In the genomic region with DNA sequence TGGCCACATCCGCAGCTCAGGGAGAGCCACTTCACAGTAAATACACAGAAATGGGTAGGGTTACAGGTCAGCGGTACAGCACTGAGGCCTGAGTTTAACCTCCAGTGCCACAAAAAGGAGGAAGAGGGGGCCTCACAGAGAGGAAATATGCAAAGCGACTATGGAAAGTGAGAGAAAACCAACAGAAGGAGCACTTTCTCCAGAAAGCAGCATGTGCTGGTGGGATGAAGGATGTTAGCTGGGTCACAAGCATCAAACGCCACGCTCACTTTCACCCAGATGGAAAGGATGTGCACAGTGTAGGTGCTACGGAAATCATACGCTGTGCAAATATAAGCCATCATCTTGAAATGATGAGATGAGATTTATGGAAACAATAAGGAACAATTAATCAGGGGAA, we compare ENCODE assay signal across 14 mouse cellular contexts. TPM values are rescaled to one million over a fixed set of nuclear protein-coding genes. Genes with fewer than 3 reads are reported as not detected.
A peak's percentile ranks its signal among the peaks of the same experiment; 100 is the strongest.
DNase-seq lines count a peak whose midpoint lies in the region; ATAC-seq and TF ChIP-seq lines count a peak whose summit lies in the region.
"Had no signal": no experiment of that assay in that cellular context is flagged by ENCODE, and none has a peak within 500 bp of the region (broad histone marks: within the 10 kb centered on the region; RNA-seq: fewer than 3 reads in every experiment).

No protein-coding gene starts in this region.

- ATAC-seq in heart, embryonic 13.5 days (ENCODE audit: extremely low read depth, insufficient number of reproducible peaks, low FRiP score, low TSS enrichment): no peak
- peak; percentile 76 for ATAC-seq in kidney, embryonic 16.5 days (ENCODE audit: low FRiP score, low TSS enrichment)
- peak; percentile 33; the same call in 1 of the 2 replicates for ATAC-seq in stomach, embryonic 14.5 days (ENCODE audit: insufficient number of reproducible peaks, insufficient read depth, low FRiP score, low read depth)
- no peak for ATAC-seq in stomach, postnatal 0 days (ENCODE audit: low FRiP score, low TSS enrichment)
- no peak for ATAC-seq in forebrain, embryonic 11.5 days (replicated peaks; ENCODE audit: low FRiP score)
- ATAC-seq: inflammation-experienced regulatory T-cells, adult 6 months had no signal

- 60% methylated on average over 7 of the region's 7 CpGs for WGBS in heart, embryonic 13.5 days
- WGBS in kidney, embryonic 16.5 days: 23% methylated on average over 7 of the region's 7 CpGs
- WGBS in stomach, embryonic 14.5 days: 30% methylated on average over 7 of the region's 7 CpGs
- 51% methylated on average over 7 of the region's 7 CpGs for WGBS in stomach, postnatal 0 days
- 89% methylated on average over 7 of the region's 7 CpGs for WGBS in forebrain, embryonic 11.5 days

- H3K27ac ChIP-seq in heart, embryonic 13.5 days (replicated peaks): peak overlapping the region; percentile 83
- H3K27ac ChIP-seq in kidney, embryonic 16.5 days (ENCODE audit: low read length): peak overlapping the region; percentile 50
- no peak overlapping the region for H3K27ac ChIP-seq in stomach, embryonic 14.5 days (ENCODE audit: low read length)
- no peak overlapping the region for H3K27ac ChIP-seq in stomach, postnatal 0 days (replicated peaks)
- H3K27ac ChIP-seq in forebrain, embryonic 11.5 days (ENCODE audit: low read depth, low read length): no peak overlapping the region
- H3K27ac ChIP-seq: hindbrain, embryonic 10.5 days; left cerebral cortex, adult 2 months; limb, embryonic 13.5 days had no signal

- H3K4me2 ChIP-seq in heart, embryonic 13.5 days: no peak overlapping the region
- no peak overlapping the region for H3K4me2 ChIP-seq in kidney, embryonic 16.5 days (replicated peaks; ENCODE audit: low read depth, low read length)
- no peak overlapping the region for H3K4me2 ChIP-seq in stomach, embryonic 14.5 days (replicated peaks; ENCODE audit: low read depth, low read length)
- no peak overlapping the region for H3K4me2 ChIP-seq in stomach, postnatal 0 days (replicated peaks; ENCODE audit: low read depth)
- H3K4me2 ChIP-seq in forebrain, embryonic 11.5 days (ENCODE audit: low read depth, low read length, severe bottlenecking): no peak overlapping the region
- H3K4me2 ChIP-seq: limb, embryonic 13.5 days had no signal

- H3K27me3 ChIP-seq in heart, embryonic 13.5 days (replicated peaks): no peaks in the 10 kb centered on the region
- H3K27me3 ChIP-seq in kidney, embryonic 16.5 days (ENCODE audit: insufficient read depth, low read length): no peaks in the 10 kb centered on the region
- no peaks in the 10 kb centered on the region for H3K27me3 ChIP-seq in stomach, embryonic 14.5 days (ENCODE audit: control insufficient read depth, insufficient read depth, low read length)
- no peaks in the 10 kb centered on the region for H3K27me3 ChIP-seq in stomach, postnatal 0 days (ENCODE audit: control insufficient read depth, insufficient read depth, low read length)
- H3K27me3 ChIP-seq in forebrain, embryonic 11.5 days (ENCODE audit: control insufficient read depth, insufficient read depth, low read length): no peaks in the 10 kb centered on the region
- H3K27me3 ChIP-seq: limb, embryonic 13.5 days had no signal

- no peaks in the 10 kb centered on the region for H3K9me3 ChIP-seq in heart, embryonic 13.5 days
- H3K9me3 ChIP-seq in kidney, embryonic 16.5 days (ENCODE audit: low read length): no peaks in the 10 kb centered on the region
- H3K9me3 ChIP-seq in stomach, embryonic 14.5 days (ENCODE audit: control insufficient read depth, low read depth, low read length): no peaks in the 10 kb centered on the region
- H3K9me3 ChIP-seq in stomach, postnatal 0 days (ENCODE audit: control insufficient read depth, low read length): no peaks in the 10 kb centered on the region
- no peaks in the 10 kb centered on the region for H3K9me3 ChIP-seq in forebrain, embryonic 11.5 days (ENCODE audit: control insufficient read depth, low read length)
- H3K9me3 ChIP-seq: hindbrain, embryonic 10.5 days; limb, embryonic 13.5 days had no signal

- H3K9ac ChIP-seq in heart, embryonic 13.5 days: no peak overlapping the region
- H3K9ac ChIP-seq in kidney, embryonic 16.5 days (replicated peaks; ENCODE audit: low read length): no peak overlapping the region
- no peak overlapping the region for H3K9ac ChIP-seq in stomach, embryonic 14.5 days (replicated peaks; ENCODE audit: low read depth, low read length)
- H3K9ac ChIP-seq in stomach, postnatal 0 days (ENCODE audit: low read length): no peak overlapping the region
- H3K9ac ChIP-seq in forebrain, embryonic 11.5 days (ENCODE audit: low read length): no peak overlapping the region
- H3K9ac ChIP-seq: limb, embryonic 13.5 days had no signal

- no peaks in the 10 kb centered on the region for H3K36me3 ChIP-seq in heart, embryonic 13.5 days
- no peaks in the 10 kb centered on the region for H3K36me3 ChIP-seq in kidney, embryonic 16.5 days (ENCODE audit: insufficient read depth, low read length)
- H3K36me3 ChIP-seq in stomach, embryonic 14.5 days (ENCODE audit: control insufficient read depth, insufficient read depth, low read length): no peaks in the 10 kb centered on the region
- no peaks in the 10 kb centered on the region for H3K36me3 ChIP-seq in stomach, postnatal 0 days (ENCODE audit: control insufficient read depth, insufficient read depth, low read length)
- H3K36me3 ChIP-seq in forebrain, embryonic 11.5 days (ENCODE audit: control insufficient read depth, insufficient read depth, low read length): no peaks in the 10 kb centered on the region
- H3K36me3 ChIP-seq: hindbrain, embryonic 10.5 days; limb, embryonic 13.5 days had no signal

- no peak for TF ChIP-seq CTCF in stomach, postnatal 0 days (IDR thresholded peaks at IDR 0.05; ENCODE audit: low read depth)

- no peak overlapping the region for H3K4me3 ChIP-seq in heart, embryonic 13.5 days
- H3K4me3 ChIP-seq in kidney, embryonic 16.5 days (ENCODE audit: low read length): no peak overlapping the region
- H3K4me3 ChIP-seq in stomach, embryonic 14.5 days (ENCODE audit: low read depth, low read length): no peak overlapping the region
- no peak overlapping the region for H3K4me3 ChIP-seq in stomach, postnatal 0 days (ENCODE audit: low read depth, low read length)
- no peak overlapping the region for H3K4me3 ChIP-seq in forebrain, embryonic 11.5 days (ENCODE audit: low read depth, low read length)
- H3K4me3 ChIP-seq: hindbrain, embryonic 10.5 days; left cerebral cortex, adult 2 months; limb, embryonic 13.5 days had no signal

- peaks cover 24% of the 10 kb centered on the region for H3K4me1 ChIP-seq in heart, embryonic 13.5 days
- peaks cover 17% of the 10 kb centered on the region for H3K4me1 ChIP-seq in kidney, embryonic 16.5 days (ENCODE audit: insufficient read depth, low read length)
- 0 out of 2 replicates have a peak, but pooled peaks cover 2% of the 10 kb centered on the region for H3K4me1 ChIP-seq in stomach, embryonic 14.5 days (ENCODE audit: control insufficient read depth, insufficient read depth, low read length)
- H3K4me1 ChIP-seq in stomach, postnatal 0 days (replicated peaks; ENCODE audit: control insufficient read depth, insufficient read depth): no peaks in the 10 kb centered on the region
- no peaks in the 10 kb centered on the region for H3K4me1 ChIP-seq in forebrain, embryonic 11.5 days (replicated peaks; ENCODE audit: control insufficient read depth, insufficient read depth, low read length)
- H3K4me1 ChIP-seq: hindbrain, embryonic 10.5 days; limb, embryonic 13.5 days had no signal

- TF ChIP-seq EP300 in stomach, postnatal 0 days (optimal IDR thresholded peaks at IDR 0.05): no peak

- no peak for DNase-seq in heart, adult 8-10 months (ENCODE audit: low spot score)
- DNase-seq in kidney, adult 8-10 months: no peak
- no peak for DNase-seq in stomach, postnatal 0 days (ENCODE audit: low spot score)
- no peak for DNase-seq in forebrain, embryonic 11.5 days (ENCODE audit: low spot score)
- DNase-seq: cerebellum, adult 11 months; cerebellum, postnatal 25 days; midbrain, embryonic 14.5 days had no signal

RNA-seq across cellular contexts. Expression of gene Itpr2, which starts 28.3 kb away (rescaled TPM):
- polyA plus RNA-seq in heart, embryonic 13.5 days (2015; fragmentation: Nextera tagmentation; extraction: Ambion mirVana): 31.2 and 31.4 TPM in 2 replicates
- 10 to 100 TPM; 19.4 to 28.1 (median 21.2) TPM for total RNA-seq in heart, adult 8-10 months (2022)
- 14.0 and 14.5 TPM in 2 replicates for polyA plus RNA-seq in kidney, embryonic 16.5 days (2015; fragmentation: Nextera tagmentation; extraction: Ambion mirVana)
- polyA plus RNA-seq in stomach, embryonic 14.5 days (2014; fragmentation: Nextera tagmentation; extraction: Ambion mirVana): 10.0 and 13.2 TPM in 2 replicates
- 10.9 and 11.9 TPM in 2 replicates for polyA plus RNA-seq in stomach, postnatal 0 days (2015; fragmentation: Nextera tagmentation; extraction: Ambion mirVana)
- polyA plus RNA-seq in forebrain, embryonic 11.5 days (2014; fragmentation: Nextera tagmentation; extraction: Ambion mirVana): 3.0 and 5.3 TPM in 2 replicates

RNA-seq across cellular contexts. Expression of gene Fgfr1op2, which starts 46.6 kb away (rescaled TPM):
- polyA plus RNA-seq in heart, embryonic 13.5 days (2015; fragmentation: Nextera tagmentation; extraction: Ambion mirVana): 79.8 and 86.3 TPM in 2 replicates
- total RNA-seq in heart, adult 8-10 months (2022): 10 to 100 TPM; 66.1 to 70.9 (median 68.7) TPM
- 92.6 and 92.7 TPM in 2 replicates for polyA plus RNA-seq in kidney, embryonic 16.5 days (2015; fragmentation: Nextera tagmentation; extraction: Ambion mirVana)
- polyA plus RNA-seq in stomach, embryonic 14.5 days (2014; fragmentation: Nextera tagmentation; extraction: Ambion mirVana): 102 and 105 TPM in 2 replicates
- 73.8 and 80.3 TPM in 2 replicates for polyA plus RNA-seq in stomach, postnatal 0 days (2015; fragmentation: Nextera tagmentation; extraction: Ambion mirVana)
- polyA plus RNA-seq in forebrain, embryonic 11.5 days (2014; fragmentation: Nextera tagmentation; extraction: Ambion mirVana): 83.8 and 85.6 TPM in 2 replicates

RNA-seq across cellular contexts. Expression of gene Ints13, which starts 47.3 kb away (rescaled TPM):
- polyA plus RNA-seq in heart, embryonic 13.5 days (2015; fragmentation: Nextera tagmentation; extraction: Ambion mirVana): 43.4 and 50.9 TPM in 2 replicates
- 10 to 100 TPM; 18.7 to 21.4 (median 20.1) TPM for total RNA-seq in heart, adult 8-10 months (2022)
- polyA plus RNA-seq in kidney, embryonic 16.5 days (2015; fragmentation: Nextera tagmentation; extraction: Ambion mirVana): 79.5 and 83.1 TPM in 2 replicates
- polyA plus RNA-seq in stomach, embryonic 14.5 days (2014; fragmentation: Nextera tagmentation; extraction: Ambion mirVana): 58.0 and 58.6 TPM in 2 replicates
- polyA plus RNA-seq in stomach, postnatal 0 days (2015; fragmentation: Nextera tagmentation; extraction: Ambion mirVana): 25.2 and 25.8 TPM in 2 replicates
- polyA plus RNA-seq in forebrain, embryonic 11.5 days (2014; fragmentation: Nextera tagmentation; extraction: Ambion mirVana): 89.0 and 92.0 TPM in 2 replicates

Comparison
In these comparisons a context has a peak if more than half of its experiments do, and no peak if none do; other contexts are left out.
1. ATAC-seq: peak in kidney, embryonic 16.5 days (single experiment) and stomach, embryonic 14.5 days (single experiment); none in heart, embryonic 13.5 days (single experiment), stomach, postnatal 0 days (single experiment) and forebrain, embryonic 11.5 days (single experiment).
2. H3K27ac ChIP-seq: peak in heart, embryonic 13.5 days (single experiment) and kidney, embryonic 16.5 days (single experiment); none in stomach, embryonic 14.5 days (single experiment), stomach, postnatal 0 days (single experiment) and forebrain, embryonic 11.5 days (single experiment).